Mouse (Mus musculus) intestine, embryonic 16.5 days (tissue): Measurements from ENCODE around the gene Ccdc88c. TPM values are rescaled to one million over a fixed set of nuclear protein-coding genes. Genes with fewer than 3 reads are reported as not detected.

ENCODE experiments used
- ATAC-seq: fragments of 200-750 bp; cut with Nextera tagmentation; 2 replicates; pipeline ENCODE4 v1.8.0; 2017; ENCODE audit warnings: moderate TSS enrichment, moderate library complexity
- H3K27ac ChIP-seq: fragments of 300-500 bp; sonication (generic); 2 replicates; pipeline ENCODE4 v1.5.1; 2014; ENCODE audit warnings: mild to moderate bottlenecking, low read length
- H3K27me3 ChIP-seq: fragments of 300-500 bp; sonication (generic); replicated peaks from 2 replicates; pipeline ENCODE4 v1.6.1; 2014; ENCODE audit warnings: low read length, control low read depth, mixed read lengths; ENCODE audit not compliant: control insufficient read depth, insufficient read depth
- H3K36me3 ChIP-seq: fragments of 300-500 bp; sonication (generic); 2 replicates; pipeline ENCODE4 v1.6.1; 2014; ENCODE audit warnings: low read length, control low read depth; ENCODE audit not compliant: control insufficient read depth, insufficient read depth
- H3K4me1 ChIP-seq: fragments of 300-500 bp; sonication (generic); 2 replicates; pipeline ENCODE4 v1.6.1; 2014; ENCODE audit warnings: low read length, control low read depth, mixed read lengths; ENCODE audit not compliant: control insufficient read depth, insufficient read depth
- H3K4me2 ChIP-seq: fragments of 300-500 bp; sonication (generic); 2 replicates; pipeline ENCODE4 v1.6.1; 2014; ENCODE audit warnings: low read depth, low read length, control low read depth
- H3K4me3 ChIP-seq: fragments of 300-500 bp; sonication (generic); 2 replicates; pipeline ENCODE4 v1.5.1; 2014; ENCODE audit warnings: mild to moderate bottlenecking, low read length
- H3K9ac ChIP-seq: fragments of 300-500 bp; sonication (generic); 2 replicates; pipeline ENCODE4 v1.6.1; 2014; ENCODE audit warnings: low read depth, low read length
- H3K9me3 ChIP-seq: fragments of 300-500 bp; sonication (generic); 2 replicates; pipeline ENCODE4 v1.6.1; 2016; ENCODE audit warnings: low read length, control low read depth; ENCODE audit not compliant: control insufficient read depth
- WGBS: fragments of 180-500 bp; shearing (Covaris S2); extraction: QIAGEN DNeasy Blood & Tissue Kit; methylation state at CpG from one replicate; pipeline ENCODE4 v1.1.7; 2014; 5-methylcytosine and 5-hydroxymethylcytosine counted together
- polyA plus RNA-seq: library from polyadenylated mRNA; unstranded; fragments of >200 nt; fragmentation: Nextera tagmentation; extraction: Ambion mirVana; gene quantifications from 2 replicates; pipeline ENCODE4 v1.2.1, GENCODE M21; 2015

The Ccdc88c gene
- polyA plus RNA-seq, 1 experiment from 2014 or later: 13.1 TPM

- WGBS: 28% methylated on average over 3 of the region's 3 CpGs
- Histone ChIP-seq H3K4me2 (no peak overlapping the region), H3K9ac (no peak overlapping the region), H3K4me3 (no peak overlapping the region), H3K4me1 (peaks cover 11% of the 10 kb centered on the region), H3K9me3 (no peaks in the 10 kb centered on the region), H3K36me3 (no peaks in the 10 kb centered on the region), H3K27me3 (peaks cover 32% of the 10 kb centered on the region), H3K27ac (no peak overlapping the region)
- ATAC-seq: no peak
These were observed 132.2 kb downstream of the Ccdc88c start for GRCm38 (mm10) chr12:100896661-100897060.

- no peaks in the 10 kb centered on the region for H3K9me3 ChIP-seq
- H3K4me2 ChIP-seq: no peak overlapping the region
- H3K36me3 ChIP-seq: no peaks in the 10 kb centered on the region
- ATAC-seq: no peak
- H3K4me3 ChIP-seq: no peak overlapping the region
- peaks cover 32% of the 10 kb centered on the region for H3K27me3 ChIP-seq
- WGBS: 6% methylated on average over 2 of the region's 2 CpGs
- H3K27ac ChIP-seq: no peak overlapping the region
- H3K9ac ChIP-seq: no peak overlapping the region
- peaks cover 11% of the 10 kb centered on the region for H3K4me1 ChIP-seq
These were observed 133.4 kb downstream of the Ccdc88c start for GRCm38 (mm10) chr12:100895504-100895903.

- no peaks in the 10 kb centered on the region for H3K4me1 ChIP-seq
- H3K9me3 ChIP-seq: no peaks in the 10 kb centered on the region
- no peak overlapping the region for H3K4me2 ChIP-seq
- H3K36me3 ChIP-seq: no peaks in the 10 kb centered on the region
- no peaks in the 10 kb centered on the region for H3K27me3 ChIP-seq
- H3K4me3 ChIP-seq: no peak overlapping the region
- ATAC-seq: no peak
- no peak overlapping the region for H3K9ac ChIP-seq
- WGBS: 85% methylated on average over 3 of the region's 3 CpGs
- no peak overlapping the region for H3K27ac ChIP-seq
These were observed 138.3 kb downstream of the Ccdc88c start for GRCm38 (mm10) chr12:100890548-100890947.

DNA sequence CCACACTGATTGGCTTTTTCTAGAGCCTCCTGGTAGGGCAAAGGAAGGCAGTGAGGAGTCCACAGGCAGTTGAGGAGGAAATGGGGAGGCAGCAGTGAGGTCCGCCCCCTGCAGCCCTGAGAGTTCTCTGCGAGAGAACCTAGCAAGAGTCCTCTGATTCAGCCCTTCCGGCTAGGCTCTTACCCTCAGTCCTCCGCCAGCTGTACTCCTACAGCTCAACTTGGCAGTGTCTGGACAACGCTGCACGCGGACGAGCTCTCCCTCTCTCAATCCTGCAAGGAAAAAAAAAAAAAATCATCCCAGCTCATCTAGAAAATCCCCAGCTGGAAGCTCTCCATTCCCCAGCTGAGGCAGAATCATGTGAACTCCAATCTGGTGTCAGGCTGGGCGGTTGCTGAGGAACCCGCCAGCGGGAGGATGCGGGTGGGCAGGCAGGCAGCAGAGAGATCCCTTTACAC, 141.0 kb downstream of the Ccdc88c start:
- no peak overlapping the region for H3K4me3 ChIP-seq
- H3K9ac ChIP-seq: no peak overlapping the region
- peak; percentile 85 for ATAC-seq
- no peaks in the 10 kb centered on the region for H3K9me3 ChIP-seq
- H3K4me1 ChIP-seq: no peaks in the 10 kb centered on the region; the same call in 1 of the 2 replicates
- no peak overlapping the region for H3K4me2 ChIP-seq
- no peaks in the 10 kb centered on the region for H3K27me3 ChIP-seq
- H3K36me3 ChIP-seq: no peaks in the 10 kb centered on the region
- H3K27ac ChIP-seq: peak overlapping the region; percentile 34; the same call in 1 of the 2 replicates
- WGBS: 22% methylated on average over 12 of the region's 12 CpGs

- WGBS: 81% methylated on average over 4 of the region's 4 CpGs
- Histone ChIP-seq H3K4me1 (no peaks in the 10 kb centered on the region; the same call in 1 of the 2 replicates), H3K4me2 (no peak overlapping the region), H3K36me3 (no peaks in the 10 kb centered on the region), H3K27ac (no peak overlapping the region), H3K9me3 (no peaks in the 10 kb centered on the region), H3K9ac (no peak overlapping the region), H3K27me3 (no peaks in the 10 kb centered on the region), H3K4me3 (no peak overlapping the region)
- ATAC-seq: no peak
These were observed 142.0 kb downstream of the Ccdc88c start for GRCm38 (mm10) chr12:100886877-100887276.

DNA sequence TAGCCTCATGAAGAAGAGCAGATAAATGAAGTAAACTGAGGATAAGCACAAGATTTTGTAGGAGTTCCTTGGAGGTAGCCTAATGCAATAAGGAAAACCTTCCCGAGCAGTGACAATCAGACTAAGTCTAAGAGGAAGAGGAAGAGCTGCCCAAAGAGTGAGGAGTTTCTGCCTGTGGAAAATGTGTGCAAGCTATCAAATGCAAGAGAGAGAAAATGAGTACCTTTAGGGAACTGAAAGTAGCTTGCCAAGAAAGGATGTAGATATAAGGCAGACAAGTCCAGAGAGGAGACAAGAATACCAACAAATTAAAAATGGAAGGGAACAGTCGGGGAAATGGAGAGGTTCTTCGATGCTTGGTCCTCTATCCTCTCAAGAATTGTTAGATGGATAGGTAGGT, 143.3 kb downstream of the Ccdc88c start:
- Histone ChIP-seq H3K9me3 (no peaks in the 10 kb centered on the region), H3K27ac (no peak overlapping the region), H3K4me3 (no peak overlapping the region), H3K27me3 (no peaks in the 10 kb centered on the region), H3K9ac (no peak overlapping the region), H3K4me1 (no peaks in the 10 kb centered on the region; the same call in 1 of the 2 replicates), H3K4me2 (no peak overlapping the region), H3K36me3 (no peaks in the 10 kb centered on the region)
- 92% methylated on average over 3 of the region's 3 CpGs for WGBS
- ATAC-seq: no peak

- Histone ChIP-seq H3K9me3 (no peaks in the 10 kb centered on the region), H3K4me1 (no peaks in the 10 kb centered on the region; the same call in 1 of the 2 replicates), H3K4me2 (no peak overlapping the region), H3K36me3 (no peaks in the 10 kb centered on the region), H3K4me3 (no peak overlapping the region), H3K27ac (no peak overlapping the region), H3K9ac (no peak overlapping the region), H3K27me3 (no peaks in the 10 kb centered on the region)
- ATAC-seq: no peak
- WGBS: 36% methylated on average over 7 of the region's 7 CpGs
These were observed 145.7 kb downstream of the Ccdc88c start for GRCm38 (mm10) chr12:100883168-100883567.

- no peak for ATAC-seq
- Histone ChIP-seq H3K4me1 (no peaks in the 10 kb centered on the region; the same call in 1 of the 2 replicates), H3K9ac (no peak overlapping the region), H3K9me3 (no peaks in the 10 kb centered on the region), H3K36me3 (no peaks in the 10 kb centered on the region), H3K4me3 (no peak overlapping the region), H3K4me2 (no peak overlapping the region), H3K27me3 (no peaks in the 10 kb centered on the region), H3K27ac (no peak overlapping the region)
- WGBS: 89% methylated on average over 16 of the region's 16 CpGs
These were observed 150.3 kb downstream of the Ccdc88c start for GRCm38 (mm10) chr12:100878556-100878955.

DNA sequence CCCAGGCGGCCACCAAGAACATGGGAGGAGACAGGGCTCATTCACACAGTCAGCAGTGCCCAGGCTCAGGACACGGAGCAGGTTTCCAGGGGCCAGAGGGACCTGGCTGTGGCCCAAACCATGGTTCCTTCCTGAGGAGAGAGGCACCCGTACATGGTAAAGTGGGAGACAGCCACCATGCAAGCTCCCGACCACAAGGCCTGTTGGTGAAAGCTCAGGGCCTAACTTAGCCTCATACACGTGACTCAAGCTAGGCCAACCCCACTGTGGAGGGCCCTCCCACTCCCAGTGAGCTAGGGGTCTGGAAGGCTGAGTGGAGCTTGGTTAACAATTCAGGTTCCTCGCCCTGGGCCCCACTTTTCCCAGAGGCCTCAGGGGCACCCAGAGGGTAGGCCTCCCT, 150.9 kb downstream of the Ccdc88c start:
- no peak overlapping the region for H3K4me2 ChIP-seq
- ATAC-seq: no peak
- 76% methylated on average over 6 of the region's 6 CpGs for WGBS

GRCm38 (mm10) chr12:100875960-100876359, 152.9 kb downstream of the Ccdc88c start:
- Histone ChIP-seq H3K9me3 (no peaks in the 10 kb centered on the region), H3K4me1 (no peaks in the 10 kb centered on the region), H3K4me2 (no peak overlapping the region), H3K4me3 (no peak overlapping the region), H3K27me3 (no peaks in the 10 kb centered on the region), H3K27ac (no peak overlapping the region), H3K36me3 (no peaks in the 10 kb centered on the region), H3K9ac (no peak overlapping the region)
- ATAC-seq: no peak
- 66% methylated on average over 5 of the region's 6 CpGs for WGBS

More for the DNA sequence above, 150.9 kb downstream of the Ccdc88c start:
- no peaks in the 10 kb centered on the region for H3K4me1 ChIP-seq
- H3K9me3 ChIP-seq: no peaks in the 10 kb centered on the region
- H3K4me3 ChIP-seq: no peak overlapping the region
- no peak overlapping the region for H3K9ac ChIP-seq
- no peak overlapping the region for H3K27ac ChIP-seq
- H3K27me3 ChIP-seq: no peaks in the 10 kb centered on the region
- H3K36me3 ChIP-seq: no peaks in the 10 kb centered on the region
